Mouse (Mus musculus): ENCODE measurements around the gene Trappc2. TPM values are rescaled to one million over a fixed set of nuclear protein-coding genes. Genes with fewer than 3 reads are reported as not detected.

The Trappc2 gene
- total RNA-seq (2021) = 10 to 100 TPM; 56.1 to 59.8 TPM

DNA sequence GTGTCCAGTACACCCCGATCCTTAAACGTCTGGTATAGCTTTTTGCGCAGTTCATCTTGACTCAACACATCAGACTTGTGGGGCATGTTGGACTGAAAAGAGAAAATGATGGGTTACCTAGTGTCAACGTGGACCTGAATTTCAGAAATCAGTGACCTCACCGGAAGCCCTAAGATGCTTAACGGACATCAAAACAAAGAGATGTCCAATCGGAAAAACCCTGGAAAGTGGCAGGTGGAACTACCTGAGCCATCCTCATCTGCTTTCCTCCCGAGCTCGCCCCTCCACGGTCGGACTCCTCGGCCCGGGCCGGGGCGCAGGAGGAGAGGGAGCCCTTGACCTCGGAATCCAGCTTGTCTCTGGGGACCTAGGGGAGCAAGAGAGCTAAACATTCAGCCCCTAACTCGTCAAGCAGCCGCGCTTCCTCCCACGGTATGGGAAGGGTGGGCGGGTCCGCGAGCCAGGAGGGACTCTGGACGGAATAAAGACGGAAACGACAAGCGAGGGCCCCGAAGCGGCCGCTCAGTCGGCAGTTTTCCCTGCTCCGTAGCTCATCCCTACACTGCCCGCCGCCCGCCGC lies at the start of gene Trappc2:
TSS of gene Trappc2 (plus strand) at position 539 of the 580 bp plus-strand sequence.
- peak in 1 of 2 experiments; percentile 13 for DNase-seq (ENCODE audit: extremely low spot score in 1 of 2, low spot score in 1 of 2)

DNA sequence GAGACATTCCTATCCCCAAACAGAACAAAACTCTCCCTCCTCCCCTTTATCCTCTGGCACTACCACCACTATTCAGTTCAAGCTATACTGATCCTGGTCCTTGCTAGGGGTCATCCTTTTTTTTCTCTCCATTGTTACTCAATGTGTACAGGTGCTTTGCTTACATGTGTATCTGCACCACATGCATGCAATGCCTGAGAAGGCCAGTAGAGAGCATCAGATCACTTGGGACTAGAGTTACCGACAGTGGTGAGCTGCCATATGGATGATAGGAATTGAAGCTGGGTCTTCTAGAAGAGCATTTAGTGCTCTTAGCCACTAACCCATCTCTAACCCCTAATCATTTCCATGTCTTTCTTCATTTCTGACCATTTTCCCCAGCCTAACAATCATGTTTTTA lies 46.6 kb upstream of the Trappc2 start:
- DNase-seq (ENCODE audit: extremely low spot score in 1 of 2, low spot score in 1 of 2) = no peak

DNA sequence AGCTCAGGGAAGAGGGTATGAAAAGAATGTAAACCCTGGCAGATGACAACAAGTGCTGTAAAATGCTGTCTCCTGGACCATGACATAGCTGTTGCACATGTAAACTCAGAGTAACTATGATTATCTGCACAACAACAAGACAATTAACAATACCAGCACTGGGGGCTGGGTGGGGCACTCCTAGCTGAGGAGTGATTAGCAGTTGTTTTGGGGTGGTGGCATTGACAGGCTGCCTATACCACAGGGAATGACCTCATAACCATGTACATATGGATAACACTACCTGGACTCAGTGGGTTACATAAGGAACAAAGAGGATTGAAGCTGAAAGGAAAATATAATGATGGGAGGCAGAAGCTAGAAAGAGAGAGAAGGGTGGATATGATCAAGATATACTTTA lies 32.5 kb upstream of the Trappc2 start:
- no peak for DNase-seq (ENCODE audit: extremely low spot score in 1 of 2, low spot score in 1 of 2)

DNA sequence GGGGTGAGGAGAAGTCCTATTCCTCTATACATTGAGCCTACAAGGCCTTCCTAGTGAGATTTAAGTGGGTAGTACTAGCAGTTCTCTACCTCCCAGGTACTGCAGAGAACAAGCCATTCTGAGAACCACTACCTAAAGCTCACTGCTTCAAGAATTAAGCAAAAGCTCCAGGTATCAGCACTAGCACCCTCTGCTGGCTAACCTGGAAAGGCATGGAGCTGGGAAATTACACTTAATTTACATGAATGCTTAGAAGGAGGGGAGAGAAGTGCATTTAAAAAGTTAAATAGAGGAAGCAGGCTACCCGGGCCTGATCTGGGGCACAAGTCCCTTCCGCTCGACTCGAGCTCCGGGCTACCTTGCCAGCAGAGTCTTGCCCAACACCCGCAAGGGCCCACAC lies 24.2 kb upstream of the Trappc2 start:
- peak in 1 of 2 experiments; percentile 17 for DNase-seq (ENCODE audit: extremely low spot score in 1 of 2, low spot score in 1 of 2)

DNA sequence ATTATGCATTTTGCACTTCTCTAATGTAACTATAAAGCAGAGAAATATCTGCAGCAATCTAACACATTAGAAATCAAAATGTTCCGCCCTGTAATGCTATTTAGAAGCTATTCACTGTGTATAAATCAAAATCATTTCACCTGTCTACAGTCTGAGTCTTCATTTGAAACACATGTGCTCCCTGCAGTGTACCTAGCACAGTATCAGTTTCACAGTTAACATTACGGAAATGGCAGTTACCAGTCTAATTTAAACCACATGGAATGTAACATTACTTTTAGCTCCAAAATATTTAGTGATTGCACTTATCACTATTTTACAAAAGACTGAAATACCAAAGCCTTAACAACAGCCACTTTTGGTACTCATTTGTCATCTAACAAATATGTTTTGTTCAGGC lies 5.6 kb upstream of the Trappc2 start:
- no peak for DNase-seq (ENCODE audit: extremely low spot score in 1 of 2, low spot score in 1 of 2)

DNA sequence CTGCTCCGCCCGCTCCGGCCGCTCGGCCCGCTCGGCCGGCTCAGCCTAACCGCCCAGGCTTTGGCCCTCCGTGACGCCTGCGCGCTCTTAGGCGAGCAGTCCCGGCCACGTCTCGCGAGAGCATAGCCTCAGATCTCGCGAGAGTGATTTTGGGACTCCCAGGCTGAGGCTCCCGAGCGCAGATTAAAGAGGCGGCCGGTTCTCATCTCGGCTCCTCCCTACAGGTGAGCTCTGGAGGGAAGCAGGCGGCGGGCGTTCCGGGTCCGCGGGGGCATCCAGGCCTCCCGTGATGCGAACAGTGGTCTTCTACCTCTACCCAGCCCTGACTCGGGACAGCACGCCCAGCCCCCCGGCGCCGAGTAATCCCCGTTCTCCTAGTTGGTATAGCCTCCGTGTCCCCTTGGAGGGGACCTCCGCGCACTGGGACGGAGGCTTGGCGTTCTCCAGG lies 266 bp downstream of the Trappc2 start, which contains the start of gene Ofd1:
TSS of gene Ofd1 (minus strand) at position 89 of the 448 bp plus-strand sequence.
- DNase-seq (ENCODE audit: extremely low spot score in 1 of 2, low spot score in 1 of 2) = peak; percentile 64 to 76

DNA sequence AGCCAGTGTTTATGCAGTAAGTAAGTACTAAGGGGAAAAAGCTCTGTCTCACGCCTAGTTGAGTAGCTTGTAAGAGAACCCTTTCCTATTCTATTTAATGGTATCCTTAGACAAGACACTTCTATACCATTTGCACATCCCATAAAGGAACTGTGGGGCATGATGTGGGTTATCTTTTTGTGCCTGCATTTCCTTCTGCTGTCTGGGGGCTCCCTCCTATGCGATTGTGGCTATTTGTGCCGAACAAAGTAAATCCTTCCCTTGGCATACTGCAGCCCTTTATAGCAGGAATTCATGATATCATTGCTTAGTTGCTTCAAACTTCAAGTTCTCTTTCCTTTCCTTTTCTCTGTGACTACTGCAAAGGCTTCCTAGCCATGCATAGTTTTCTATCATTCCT lies 4.2 kb downstream of the Trappc2 start:
- no peak for DNase-seq (ENCODE audit: extremely low spot score in 1 of 2, low spot score in 1 of 2)

DNA sequence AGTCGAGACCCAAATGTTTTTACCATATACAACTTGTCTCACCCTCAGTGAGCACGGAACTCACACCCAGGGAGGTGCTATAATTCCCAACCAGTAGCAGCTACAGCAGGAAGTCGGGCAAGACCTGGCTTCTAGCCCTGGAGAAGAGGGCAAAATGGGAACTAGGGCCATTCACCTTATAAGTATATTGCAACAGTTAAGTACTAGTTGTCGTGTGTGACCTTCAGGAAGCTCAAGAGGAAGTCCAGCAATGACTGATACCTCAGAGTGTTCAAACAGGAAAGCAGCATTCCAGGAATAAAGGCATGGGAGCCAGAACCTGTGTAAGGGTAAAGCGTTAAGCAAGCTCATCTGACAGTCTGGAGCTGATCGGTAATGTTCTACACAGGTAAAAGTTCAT lies 13.2 kb downstream of the Trappc2 start:
- DNase-seq (ENCODE audit: extremely low spot score in 1 of 2, low spot score in 1 of 2) = no peak

DNA sequence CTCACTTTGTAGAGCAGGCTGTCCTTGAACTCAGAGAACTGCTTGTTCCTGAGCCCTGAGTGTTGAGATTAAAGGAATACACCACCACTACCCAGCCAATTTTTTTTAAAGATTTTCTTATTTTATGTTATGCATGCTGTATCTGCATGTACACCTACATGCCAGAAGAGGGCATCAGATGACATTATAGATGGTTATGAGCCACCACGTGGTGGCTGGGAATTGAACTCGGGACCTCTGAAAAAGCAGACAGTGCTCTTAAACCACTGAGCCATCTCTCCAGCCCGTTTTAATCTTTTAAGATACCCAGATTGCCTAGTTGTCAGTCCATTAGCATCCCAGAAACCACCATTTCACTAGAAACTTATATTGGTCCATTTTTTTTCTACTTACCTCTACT lies 14.0 kb downstream of the Trappc2 start:
- no peak for DNase-seq (ENCODE audit: extremely low spot score in 1 of 2, low spot score in 1 of 2)

DNA sequence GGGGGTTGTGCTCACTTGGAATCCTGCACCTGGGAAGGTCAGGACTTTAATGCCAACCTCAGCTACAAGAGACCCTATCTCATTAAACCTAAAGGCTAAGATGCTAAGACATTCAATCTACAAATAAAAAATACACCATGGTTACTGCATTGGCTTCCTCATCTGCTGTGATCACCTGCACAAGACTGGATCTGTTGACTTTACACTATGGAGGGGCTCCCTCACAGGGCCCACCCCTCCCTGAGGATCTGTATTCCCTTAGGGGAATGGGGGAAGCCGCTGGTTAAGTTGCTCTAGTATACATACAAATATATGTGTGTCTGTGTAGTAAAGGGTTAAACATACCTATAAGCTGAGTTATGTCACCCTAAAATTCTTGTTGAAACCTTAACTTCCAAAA lies 15.2 kb downstream of the Trappc2 start:
- no peak for DNase-seq (ENCODE audit: extremely low spot score in 1 of 2, low spot score in 1 of 2)

DNA sequence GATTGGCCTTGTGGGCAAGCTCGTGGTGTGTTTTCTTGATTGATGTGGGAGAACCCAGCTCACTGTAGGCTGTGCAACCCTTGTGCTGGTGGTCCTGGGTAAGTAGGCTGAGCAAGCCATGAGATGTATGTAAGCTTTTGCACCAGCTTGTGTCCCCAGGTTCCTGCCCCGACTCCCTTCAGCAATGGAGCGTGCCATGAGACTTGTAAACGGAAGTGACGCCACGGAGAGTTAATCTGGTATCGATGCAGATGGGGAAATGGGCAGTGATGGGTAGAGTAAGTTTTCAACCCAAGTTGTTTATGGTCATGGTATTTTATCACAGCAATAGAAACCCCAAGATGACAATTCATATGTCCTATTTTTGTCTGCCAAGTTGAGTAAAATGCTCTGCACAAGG lies 27.9 kb downstream of the Trappc2 start:
- DNase-seq (ENCODE audit: extremely low spot score in 1 of 2, low spot score in 1 of 2) = no peak

DNA sequence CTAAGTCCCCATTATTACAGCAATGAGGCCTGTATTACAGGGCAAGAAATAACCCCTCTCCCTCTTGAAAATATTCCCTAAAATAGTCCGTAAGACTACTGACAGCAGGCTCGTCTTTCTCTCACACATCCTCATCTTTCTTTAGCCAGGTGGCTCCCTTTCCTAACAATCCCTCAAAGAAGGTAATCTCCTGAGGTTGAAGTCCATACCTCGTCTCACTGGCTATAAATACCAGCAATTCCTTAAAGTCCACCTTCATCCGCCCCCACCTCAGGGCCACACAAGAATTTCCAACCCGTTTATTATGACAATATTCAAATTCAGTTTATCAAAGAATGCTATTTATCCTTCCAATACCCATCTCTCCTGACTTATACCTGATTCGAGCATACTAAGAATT lies 32.2 kb downstream of the Trappc2 start:
- no peak for DNase-seq (ENCODE audit: extremely low spot score in 1 of 2, low spot score in 1 of 2)

DNA sequence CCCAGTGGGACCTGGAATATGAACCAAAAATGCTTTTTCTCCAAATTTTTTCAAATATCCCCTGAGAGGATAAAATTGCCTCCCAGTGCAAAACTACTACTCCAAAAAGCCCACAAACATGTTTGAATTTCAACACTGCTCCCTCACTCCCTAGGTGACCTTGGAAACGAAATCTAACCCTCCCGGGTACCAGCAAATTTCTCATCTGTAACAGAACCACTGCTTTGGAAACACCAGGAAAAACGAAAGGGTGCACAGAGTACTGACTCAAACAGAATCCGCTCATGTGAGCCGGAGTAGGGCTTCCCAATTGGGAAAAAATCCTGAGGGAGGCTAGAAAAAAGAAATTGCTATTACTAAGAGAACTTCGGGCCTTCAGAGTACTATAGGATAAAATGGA lies 37.0 kb downstream of the Trappc2 start:
- no peak for DNase-seq (ENCODE audit: extremely low spot score in 1 of 2, low spot score in 1 of 2)

DNA sequence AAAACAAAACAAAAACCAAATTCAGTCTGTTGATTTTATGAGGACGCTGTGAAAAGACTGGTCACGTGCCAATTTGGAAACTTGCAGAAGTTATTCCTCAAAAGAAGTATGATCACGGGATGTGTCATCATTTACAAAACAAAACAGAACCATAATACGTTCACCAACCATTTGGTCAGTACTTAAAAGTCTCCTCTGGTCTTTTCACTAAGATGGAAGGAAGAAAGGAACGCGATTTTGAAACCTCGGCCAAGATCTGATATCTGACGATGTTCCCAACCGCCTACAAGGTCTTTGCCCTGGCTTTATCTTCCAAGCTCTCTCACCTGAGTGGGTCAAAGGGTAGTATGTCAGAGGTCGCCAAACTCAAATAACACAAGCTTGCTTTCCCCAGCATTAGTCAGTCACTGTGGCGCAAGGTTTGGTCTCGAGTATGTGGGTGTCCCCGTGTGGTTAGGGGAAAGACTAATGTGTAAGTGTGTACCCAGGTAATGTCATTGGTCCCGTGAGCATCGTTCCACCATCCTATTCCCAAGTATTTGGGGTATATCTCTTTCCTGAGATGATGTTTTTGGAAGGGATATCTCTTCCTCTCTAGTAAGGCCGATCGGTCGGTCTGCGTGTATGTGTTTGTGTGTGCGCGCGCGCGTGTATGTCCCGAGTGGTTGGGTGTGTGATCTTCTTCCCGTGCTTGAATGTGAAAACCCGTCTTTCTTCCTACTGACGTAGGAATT lies 38.4 kb downstream of the Trappc2 start:
- DNase-seq (ENCODE audit: extremely low spot score in 1 of 2, low spot score in 1 of 2) = no peak

DNA sequence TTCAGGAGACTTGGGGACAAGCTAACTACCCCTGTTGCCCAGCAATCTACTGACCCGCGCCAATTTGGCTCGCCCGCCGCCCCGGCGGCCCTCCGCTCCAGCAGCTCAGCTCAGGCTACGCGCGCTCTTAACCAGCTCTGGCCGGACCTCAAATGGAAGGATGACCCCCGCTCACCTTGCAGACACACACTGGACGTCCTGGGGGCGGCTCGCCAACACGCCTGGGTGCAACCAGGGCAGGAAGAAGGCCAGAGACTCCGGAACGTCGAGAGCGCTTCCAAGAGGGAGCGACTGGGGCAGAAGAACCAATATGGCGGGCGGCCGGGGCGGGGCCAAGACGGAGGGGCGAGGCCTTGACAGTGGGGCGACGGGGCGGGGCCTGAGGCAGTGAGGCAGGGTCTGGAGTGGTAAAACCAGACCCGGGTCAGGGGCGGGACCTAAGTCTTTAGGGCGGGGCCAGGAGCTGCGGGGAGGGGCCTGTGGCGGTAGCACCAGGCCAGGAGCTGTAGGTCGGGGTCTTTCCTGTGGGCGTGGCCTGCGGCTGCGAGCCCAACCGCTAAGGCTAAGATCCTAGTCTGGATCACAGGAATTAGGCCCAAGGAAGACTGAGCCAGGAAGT lies 39.1 kb downstream of the Trappc2 start, which contains the start of gene Rab9:
TSS of gene Rab9 (minus strand) at position 503 of the 619 bp plus-strand sequence.
- peak; percentile 68 to 71 for DNase-seq (ENCODE audit: extremely low spot score in 1 of 2, low spot score in 1 of 2)

DNA sequence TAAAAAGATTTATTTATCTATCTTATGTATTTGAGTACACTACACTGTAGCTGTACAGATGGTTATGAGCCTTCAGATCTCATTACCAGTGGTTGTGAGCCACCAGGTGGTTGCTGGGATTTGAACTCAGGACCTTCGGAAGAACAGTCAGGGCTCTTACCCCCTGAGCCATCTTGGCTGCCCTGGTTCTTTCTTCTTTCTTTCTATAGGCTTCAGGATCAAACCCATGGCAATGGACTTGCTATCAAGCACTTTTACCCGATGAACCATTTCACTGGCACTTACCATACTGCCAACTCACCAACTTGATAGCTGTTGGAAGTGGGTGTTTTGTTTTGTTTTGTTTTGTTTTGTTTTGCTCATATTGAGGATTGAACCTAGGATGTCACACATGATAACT lies 54.7 kb downstream of the Trappc2 start:
- DNase-seq (ENCODE audit: extremely low spot score in 1 of 2, low spot score in 1 of 2) = no peak

DNA sequence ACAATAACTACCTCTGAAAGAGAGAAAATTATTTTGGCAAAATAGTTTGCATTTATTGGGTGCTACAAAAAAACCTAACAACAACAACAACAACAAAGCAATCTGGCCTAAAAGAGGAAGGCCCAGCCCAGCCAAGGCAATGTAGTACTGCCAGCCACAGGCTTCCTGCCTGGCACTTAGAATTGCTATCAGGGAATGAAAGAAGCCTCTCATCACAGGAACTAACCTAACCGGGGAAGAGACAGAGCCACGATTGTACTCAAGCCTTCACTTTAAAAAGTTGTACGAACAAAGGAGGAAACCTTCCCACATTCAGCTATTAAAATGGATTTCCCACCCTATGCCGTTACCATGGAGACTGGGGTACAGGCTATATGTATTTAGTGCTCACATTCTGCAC lies 57.4 kb downstream of the Trappc2 start:
- no peak for DNase-seq (ENCODE audit: extremely low spot score in 1 of 2, low spot score in 1 of 2)

DNA sequence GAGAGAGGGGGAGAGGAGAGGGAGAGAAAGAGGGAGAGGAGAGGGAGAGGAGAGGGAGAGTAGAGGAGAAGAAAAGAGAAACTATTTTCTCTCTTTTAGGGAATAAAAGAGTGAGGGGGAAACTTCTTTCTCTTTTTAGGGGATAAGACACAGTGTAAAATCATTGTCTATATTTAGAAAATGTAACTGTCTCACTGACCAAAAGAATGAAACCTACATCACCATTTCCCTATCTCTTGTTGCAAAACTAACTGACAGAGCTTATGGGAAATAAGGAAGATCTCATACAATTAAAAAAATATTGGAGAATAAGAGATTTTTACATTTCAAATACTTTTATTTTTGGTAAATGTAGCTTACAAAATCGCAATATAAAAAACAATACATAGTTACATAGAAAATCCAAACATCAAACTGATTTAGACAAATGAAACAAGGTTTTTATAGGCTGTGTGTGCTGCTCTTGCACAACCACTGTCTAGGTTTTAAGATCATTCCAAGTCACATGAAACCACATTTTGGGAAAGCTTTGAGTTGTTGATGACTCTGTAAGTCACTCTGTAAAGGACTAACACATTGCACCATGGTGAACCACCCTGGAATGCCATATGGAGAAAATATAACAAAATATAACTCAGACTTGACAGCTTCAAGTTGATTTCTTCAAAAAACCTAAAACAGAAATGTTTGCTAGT lies 59.3 kb downstream of the Trappc2 start:
- no peak for DNase-seq (ENCODE audit: extremely low spot score in 1 of 2, low spot score in 1 of 2)

Measured in layer of hippocampus, postnatal 25 days (tissue).